Mouse (Mus musculus) ES-Bruce4 (cell line): ENCODE results near the gene Mat2a. TPM values are rescaled to one million over a fixed set of nuclear protein-coding genes. Genes with fewer than 3 reads are reported as not detected.
"Not testable (repeated sequence)": the region's sequence is repeated elsewhere in the genome, so short reads cannot be mapped to it uniquely, and the experiment has no call there.

Experiments used
- H3K27ac ChIP-seq: 2 replicates; pipeline ENCODE4 v1.5.1; 2012; ENCODE audit warnings: low read length, inconsistent platforms; ENCODE audit not compliant: insufficient read depth
- H3K27me3 ChIP-seq: 2 replicates; pipeline ENCODE4 v1.6.1; 2012; ENCODE audit warnings: mild to moderate bottlenecking, low read length, inconsistent platforms; ENCODE audit not compliant: control insufficient read depth, poor library complexity, insufficient read depth, severe bottlenecking
- H3K36me3 ChIP-seq: 2 replicates; pipeline ENCODE4 v1.6.1; 2012; ENCODE audit warnings: inconsistent platforms, mild to moderate bottlenecking, low read length, moderate library complexity; ENCODE audit not compliant: control insufficient read depth, poor library complexity, insufficient read depth, severe bottlenecking
- H3K4me1 ChIP-seq: one replicate; pipeline ENCODE4 v1.8.1; 2011; ENCODE audit warnings: low read length; ENCODE audit not compliant: control insufficient read depth, insufficient read depth
- H3K4me3 ChIP-seq: 2 replicates; pipeline ENCODE4 v1.5.1; 2011; ENCODE audit warnings: low read depth, mild to moderate bottlenecking, low read length
- H3K9ac ChIP-seq: 2 replicates; pipeline ENCODE4 v1.6.1; 2012; ENCODE audit warnings: low read depth, mild to moderate bottlenecking, inconsistent platforms; ENCODE audit not compliant: poor library complexity, severe bottlenecking
- H3K9me3 ChIP-seq: replicated peaks from 2 replicates; pipeline ENCODE4 v1.6.1; 2012; ENCODE audit warnings: mild to moderate bottlenecking, low read length, inconsistent platforms; ENCODE audit not compliant: control insufficient read depth, poor library complexity, insufficient read depth, severe bottlenecking
- CTCF ChIP-seq: IDR thresholded peaks from one replicate; pipeline ENCODE4 v1.8.1; 2011; ENCODE audit warnings: low read depth, low read length
- EP300 ChIP-seq: IDR thresholded peaks from 2 replicates; pipeline ENCODE4 v1.6.1; 2011; ENCODE audit warnings: low read depth, low read length; ENCODE audit not compliant: insufficient read depth
- POLR2A ChIP-seq: IDR thresholded peaks from one replicate; pipeline ENCODE4 v1.8.1; 2011; ENCODE audit warnings: low read length; ENCODE audit not compliant: insufficient read depth
- polyA plus RNA-seq: library from polyadenylated mRNA; stranded (reverse); fragments of >200 nt; gene quantifications from 2 replicates; pipeline ENCODE4 v1.2.4, GENCODE M21; 2011; ENCODE audit warnings: low read depth; ENCODE audit not compliant: missing spikeins, insufficient read depth, insufficient read length

The Mat2a gene
- polyA plus RNA-seq, 1 experiment: 200 TPM

DNA sequence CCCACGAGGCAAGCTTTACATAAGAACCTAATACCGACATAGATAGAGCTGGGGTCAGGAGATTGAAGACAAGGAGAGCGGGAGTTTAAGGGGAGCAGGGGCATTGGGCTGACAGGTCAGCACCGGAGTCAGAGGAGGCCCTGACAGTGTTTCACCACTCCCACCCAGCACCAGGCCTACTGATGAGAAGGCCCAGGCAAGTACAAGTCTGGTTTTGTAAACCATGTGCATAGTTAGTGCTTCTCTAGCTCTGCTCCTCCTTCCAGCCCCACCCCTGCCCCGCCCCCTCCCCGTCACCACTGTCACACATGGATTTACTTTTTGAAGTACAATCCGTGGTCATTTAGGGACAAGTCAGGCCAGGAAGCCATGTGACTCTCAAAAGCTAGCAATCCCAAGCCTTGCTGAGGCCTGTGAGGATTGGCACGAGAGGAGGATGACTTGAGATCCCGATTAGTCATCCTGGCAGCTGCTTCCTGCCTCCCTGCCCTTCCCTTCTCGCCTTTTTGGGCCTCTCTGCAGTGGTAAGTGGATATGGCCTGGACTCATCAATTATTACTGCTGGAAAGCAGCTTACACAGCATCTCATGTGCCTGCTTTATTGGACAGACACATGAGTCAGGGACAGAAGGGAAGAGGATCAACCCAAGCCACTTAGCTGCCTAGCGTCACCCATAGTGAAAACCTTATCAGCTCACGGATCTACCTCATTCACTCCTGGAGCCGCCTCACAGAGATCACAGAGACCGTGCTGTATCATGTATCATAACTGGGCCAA lies 34.1 kb upstream of the Mat2a start:
- H3K9me3 ChIP-seq: no peaks in the 10 kb centered on the region
- no peaks in the 10 kb centered on the region for H3K27me3 ChIP-seq
- H3K4me1 ChIP-seq: peaks cover 2% of the 10 kb centered on the region
- H3K27ac ChIP-seq: no peak overlapping the region
- H3K4me3 ChIP-seq: no peak overlapping the region
- no peak for TF ChIP-seq CTCF
- no peak overlapping the region for H3K9ac ChIP-seq
- H3K36me3 ChIP-seq: no peaks in the 10 kb centered on the region

DNA sequence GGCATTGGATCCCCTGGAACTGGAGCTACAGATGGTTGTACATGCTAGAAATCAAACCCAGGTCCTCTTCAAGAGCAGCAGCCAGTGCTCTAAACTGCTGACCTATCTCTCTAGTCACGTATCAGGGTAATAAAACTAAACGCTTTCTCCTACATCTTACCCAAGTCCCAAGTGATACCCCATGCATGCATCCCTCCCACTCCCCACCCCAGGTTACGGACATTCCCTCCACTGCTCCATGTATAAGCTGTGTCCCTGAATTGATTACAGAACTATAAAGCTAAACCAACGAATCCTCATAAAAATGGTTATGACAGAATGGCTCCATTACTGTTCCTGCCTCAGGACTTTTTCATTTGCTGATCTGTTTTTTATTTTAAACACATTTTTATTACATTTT lies 26.8 kb upstream of the Mat2a start:
- H3K9me3 ChIP-seq: no peaks in the 10 kb centered on the region
- no peak overlapping the region for H3K9ac ChIP-seq
- H3K4me1 ChIP-seq: peaks cover 7% of the 10 kb centered on the region
- no peaks in the 10 kb centered on the region for H3K27me3 ChIP-seq
- TF ChIP-seq EP300 (no peak), CTCF (no peak), POLR2A (no peak)
- no peak overlapping the region for H3K27ac ChIP-seq
- H3K36me3 ChIP-seq: no peaks in the 10 kb centered on the region
- no peak overlapping the region for H3K4me3 ChIP-seq

DNA sequence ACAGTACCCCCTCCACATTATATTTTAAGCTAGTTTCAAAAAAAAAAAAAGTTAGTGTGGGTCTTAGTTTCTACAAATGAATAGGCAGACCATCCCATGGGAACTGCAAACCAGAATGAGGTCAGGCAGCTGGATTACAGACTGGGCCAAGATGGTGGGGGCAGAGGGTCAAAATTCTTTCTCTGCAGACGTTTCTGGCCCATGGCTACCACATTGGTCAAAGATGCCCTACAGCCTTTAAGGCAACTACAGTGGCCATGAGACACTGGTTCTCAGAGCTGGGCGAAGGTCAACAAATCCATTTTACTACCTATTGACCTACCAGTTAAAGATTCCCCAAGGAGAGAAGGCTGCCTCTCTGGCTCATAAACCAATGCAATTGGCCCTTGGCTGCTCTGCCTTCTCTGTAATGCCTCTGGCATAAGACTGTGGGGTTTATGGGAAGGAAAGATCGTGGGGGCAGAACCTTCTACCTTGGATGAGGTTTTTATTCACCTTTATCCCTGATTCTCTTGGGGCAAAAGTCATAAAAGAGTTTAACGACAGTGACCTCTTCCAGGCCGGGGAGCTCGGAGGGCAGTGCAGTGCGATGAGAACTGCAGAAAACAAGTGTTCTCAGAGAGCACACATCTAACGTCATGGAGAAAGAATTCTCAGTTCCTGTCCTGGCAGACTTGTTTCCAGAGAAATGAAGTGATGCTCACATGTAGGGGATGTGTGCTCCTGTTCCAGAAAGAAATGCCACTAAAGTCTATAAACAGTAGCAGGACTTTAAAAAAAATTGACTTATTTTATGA lies 26.2 kb upstream of the Mat2a start:
- H3K4me1 ChIP-seq: peaks cover 7% of the 10 kb centered on the region

DNA sequence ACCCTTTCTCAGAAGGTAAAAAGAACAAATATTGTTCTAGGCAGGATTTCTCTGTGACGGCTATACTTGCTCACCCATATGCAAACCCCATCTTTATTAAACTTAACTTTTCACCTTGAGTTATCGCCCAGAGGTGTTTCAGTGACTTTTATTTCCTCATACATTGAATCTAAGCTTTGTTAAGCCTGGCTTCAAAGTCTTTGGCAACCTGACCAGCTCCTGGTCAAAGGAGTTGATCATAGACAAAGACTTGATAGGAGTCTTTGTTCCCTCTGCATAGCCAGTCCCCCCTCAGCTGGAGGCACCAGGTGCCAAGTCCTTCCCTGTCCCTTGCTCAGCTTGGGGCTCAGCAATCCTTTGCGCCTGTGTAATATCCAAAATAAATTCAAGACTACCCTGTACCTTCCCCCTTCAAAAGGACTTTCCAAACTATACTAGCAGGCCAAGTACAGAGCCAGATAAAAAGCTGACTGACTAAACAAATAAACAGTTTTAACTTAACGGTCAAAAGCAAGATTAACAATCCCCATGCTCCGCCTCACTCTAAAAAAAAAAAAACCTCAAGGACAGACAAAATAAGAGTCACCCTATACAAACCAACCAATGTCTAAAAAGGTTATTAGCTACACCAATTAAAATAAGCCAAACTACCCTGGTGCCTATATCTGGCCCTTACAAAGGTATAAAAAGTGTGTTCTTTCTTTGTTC lies 23.3 kb upstream of the Mat2a start:
- H3K9ac ChIP-seq, H3K27me3 ChIP-seq, H3K4me1 ChIP-seq, H3K9me3 ChIP-seq, H3K36me3 ChIP-seq, H3K4me3 ChIP-seq, H3K27ac ChIP-seq: not testable (repeated sequence)

More for the DNA sequence above, 26.2 kb upstream of the Mat2a start:
- no peak overlapping the region for H3K4me3 ChIP-seq
- H3K27me3 ChIP-seq: no peaks in the 10 kb centered on the region
- no peaks in the 10 kb centered on the region for H3K9me3 ChIP-seq
- no peak overlapping the region for H3K27ac ChIP-seq
- no peaks in the 10 kb centered on the region for H3K36me3 ChIP-seq
- no peak overlapping the region for H3K9ac ChIP-seq
- TF ChIP-seq CTCF (no peak), POLR2A (no peak), EP300 (no peak)

DNA sequence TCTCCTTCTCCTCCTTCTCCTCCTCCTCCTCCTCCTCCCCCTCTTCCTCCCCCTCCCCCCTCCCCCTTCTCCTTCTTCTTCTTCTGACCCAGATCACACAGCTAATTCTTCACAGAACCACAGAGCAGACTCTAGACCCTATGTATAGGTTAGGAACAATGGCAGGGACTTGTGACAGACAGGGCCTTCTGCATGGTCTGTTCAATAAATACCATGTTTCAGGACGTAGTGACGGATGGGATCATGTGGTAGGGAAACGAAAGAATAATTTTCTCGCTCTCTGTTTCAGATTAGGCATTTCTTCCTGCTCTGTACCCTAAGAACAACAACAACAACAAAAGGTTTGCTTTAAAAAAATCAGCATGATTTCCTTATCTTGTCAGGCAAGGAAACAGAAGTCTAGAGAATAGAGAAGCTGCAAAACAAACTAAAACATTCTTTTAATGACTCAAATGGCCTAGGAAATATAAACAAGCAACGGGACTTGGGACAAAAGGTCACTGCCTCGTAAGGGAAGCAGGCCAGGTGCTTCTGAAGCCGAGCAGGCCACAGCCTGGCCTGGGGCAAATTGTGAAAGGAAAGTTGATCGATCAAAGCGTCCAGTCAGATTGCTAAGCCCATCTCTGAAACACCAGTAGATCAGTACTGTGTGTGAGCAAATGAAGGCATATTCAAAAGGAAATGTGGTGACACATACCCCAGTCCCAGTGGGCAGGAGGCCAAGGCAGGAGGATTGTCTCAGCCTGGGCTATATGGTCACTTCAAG lies 20.9 kb upstream of the Mat2a start:
- Histone ChIP-seq H3K9me3 (no peaks in the 10 kb centered on the region), H3K27me3 (no peaks in the 10 kb centered on the region), H3K4me3 (no peak overlapping the region), H3K9ac (no peak overlapping the region), H3K27ac (no peak overlapping the region), H3K4me1 (no peaks in the 10 kb centered on the region), H3K36me3 (no peaks in the 10 kb centered on the region)
- TF ChIP-seq EP300 (no peak), POLR2A (no peak), CTCF (no peak)
